ENCODE assay signal across 18 mouse cellular contexts in genomic region chr7:50826180-50826579, GRCm38 (mm10).
DNase-seq lines count a peak whose midpoint lies in the region; ATAC-seq and TF ChIP-seq lines count a peak whose summit lies in the region.
"Had no signal": no experiment of that assay in that cellular context is flagged by ENCODE, and none has a peak within 500 bp of the region (broad histone marks: within the 10 kb centered on the region; RNA-seq: fewer than 3 reads in every experiment).

No protein-coding gene starts in this region.

- TF ChIP-seq POLR2A in thymus, adult 2 months (IDR thresholded peaks at IDR 0.05; ENCODE audit: control insufficient read depth, extremely low read depth, insufficient read depth, low read length, poor library complexity): no peak

- no peaks in the 10 kb centered on the region for H3K9me3 ChIP-seq in forebrain, embryonic 15.5 days
- H3K9me3 ChIP-seq in midbrain, embryonic 15.5 days: no peaks in the 10 kb centered on the region
- H3K9me3 ChIP-seq: lung, embryonic 15.5 days; megakaryocyte, embryonic 14.5 days had no signal

- no peaks in the 10 kb centered on the region for H3K27me3 ChIP-seq in forebrain, embryonic 15.5 days
- no peaks in the 10 kb centered on the region for H3K27me3 ChIP-seq in midbrain, embryonic 15.5 days (replicated peaks)
- no peaks in the 10 kb centered on the region for H3K27me3 ChIP-seq in thymus, adult 2 months (ENCODE audit: control insufficient read depth, insufficient read depth, low read length)
- H3K27me3 ChIP-seq: lung, embryonic 15.5 days; megakaryocyte, embryonic 14.5 days had no signal

- ATAC-seq in forebrain, embryonic 15.5 days (replicated peaks): peak; percentile 66; the same call in 1 of the 2 replicates
- ATAC-seq in midbrain, embryonic 15.5 days (replicated peaks): peak; percentile 77
- ATAC-seq in frontal cortex, adult (ENCODE audit: low TSS enrichment): no peak
- ATAC-seq: CD4-positive, CD25-positive, alpha-beta regulatory T cell, adult 4 months; intestine, embryonic 16.5 days had no signal

- H3K27ac ChIP-seq in forebrain, embryonic 15.5 days (replicated peaks): no peak overlapping the region
- H3K27ac ChIP-seq in midbrain, embryonic 15.5 days: no peak overlapping the region
- H3K27ac ChIP-seq in thymus, adult 2 months (ENCODE audit: control insufficient read depth, insufficient read depth, low read length): no peak overlapping the region
- H3K27ac ChIP-seq: gastrocnemius, adult 2 months; heart, adult 2 months; kidney, postnatal 0 days; lung, embryonic 15.5 days had no signal

- H3K9ac ChIP-seq in forebrain, embryonic 15.5 days (replicated peaks): no peak overlapping the region
- no peak overlapping the region for H3K9ac ChIP-seq in midbrain, embryonic 15.5 days
- H3K9ac ChIP-seq: lung, embryonic 15.5 days had no signal

- H3K4me3 ChIP-seq in forebrain, embryonic 15.5 days: no peak overlapping the region
- H3K4me3 ChIP-seq in midbrain, embryonic 15.5 days: no peak overlapping the region
- H3K4me3 ChIP-seq in thymus, adult 2 months (ENCODE audit: control insufficient read depth, insufficient read depth, low read length): no peak overlapping the region
- H3K4me3 ChIP-seq: gastrocnemius, adult 2 months; heart, adult 2 months; lung, embryonic 15.5 days; megakaryocyte, embryonic 14.5 days had no signal

- H3K36me3 ChIP-seq in forebrain, embryonic 15.5 days: no peaks in the 10 kb centered on the region
- no peaks in the 10 kb centered on the region for H3K36me3 ChIP-seq in midbrain, embryonic 15.5 days (replicated peaks)
- H3K36me3 ChIP-seq in thymus, adult 2 months (ENCODE audit: control insufficient read depth, insufficient read depth, low read length): no peaks in the 10 kb centered on the region
- H3K36me3 ChIP-seq: lung, embryonic 15.5 days had no signal

- H3K4me1 ChIP-seq in forebrain, embryonic 15.5 days: no peaks in the 10 kb centered on the region
- H3K4me1 ChIP-seq in midbrain, embryonic 15.5 days: peaks cover 6% of the 10 kb centered on the region
- H3K4me1 ChIP-seq in thymus, adult 2 months (replicated peaks; ENCODE audit: control insufficient read depth, insufficient read depth, low read length): no peaks in the 10 kb centered on the region
- H3K4me1 ChIP-seq: lung, embryonic 15.5 days; megakaryocyte, embryonic 14.5 days had no signal

- WGBS in forebrain, embryonic 15.5 days: 10% methylated on average over 7 of the region's 7 CpGs
- 7% methylated on average over 7 of the region's 7 CpGs for WGBS in midbrain, embryonic 15.5 days
- 62% methylated on average over 7 of the region's 7 CpGs for WGBS in thymus, adult 2 months

- no peak for TF ChIP-seq CTCF in thymus, adult 2 months (IDR thresholded peaks at IDR 0.05; ENCODE audit: borderline replicate concordance, control insufficient read depth, extremely low read depth, insufficient read depth, low read length, poor library complexity)

- H3K4me2 ChIP-seq in forebrain, embryonic 15.5 days (replicated peaks): no peak overlapping the region
- H3K4me2 ChIP-seq in midbrain, embryonic 15.5 days: no peak overlapping the region
- H3K4me2 ChIP-seq: lung, embryonic 15.5 days had no signal

- DNase-seq in R1 (ENCODE audit: low read depth, low spot score): peak; percentile 3
- peak; percentile 54 for DNase-seq in embryo, embryonic 10.5 days (ENCODE audit: low spot score)
- DNase-seq in thymus, postnatal 36 days: no peak
- DNase-seq in thymus, adult 2 months: no peak
- DNase-seq: cerebellum, postnatal 10 days; gastrocnemius, adult 2 months; heart, adult 2 months; heart, postnatal 10 days; right cerebral cortex, postnatal 25 days; thymus, adult 18-20 months had no signal

Comparison
In these comparisons a context has a peak if more than half of its experiments do, and no peak if none do; other contexts are left out.
1. DNase-seq: peak in R1 (single experiment) and embryo, embryonic 10.5 days (single experiment); none in thymus, postnatal 36 days (0 of 2) and thymus, adult 2 months (single experiment).